Mouse (Mus musculus) intestine, embryonic 15.5 days (tissue): Measurements from ENCODE around the gene Tanc2. TPM values are rescaled to one million over a fixed set of nuclear protein-coding genes. Genes with fewer than 3 reads are reported as not detected.

Source experiments
- ATAC-seq: fragments of 200-750 bp; cut with Nextera tagmentation; 2 replicates; pipeline ENCODE4 v1.8.0; 2017; ENCODE audit warnings: moderate TSS enrichment, moderate library complexity
- H3K27ac ChIP-seq: fragments of 300-500 bp; sonication (generic); 2 replicates; pipeline ENCODE4 v1.5.1; 2015; ENCODE audit warnings: mild to moderate bottlenecking, inconsistent platforms
- H3K27me3 ChIP-seq: fragments of 300-500 bp; sonication (generic); replicated peaks from 2 replicates; pipeline ENCODE4 v1.6.1; 2015; ENCODE audit warnings: inconsistent platforms
- H3K36me3 ChIP-seq: fragments of 300-500 bp; sonication (generic); 2 replicates; pipeline ENCODE4 v1.6.1; 2015; ENCODE audit warnings: inconsistent platforms
- H3K4me1 ChIP-seq: fragments of 300-500 bp; sonication (generic); replicated peaks from 2 replicates; pipeline ENCODE4 v1.6.1; 2015; ENCODE audit warnings: inconsistent platforms
- H3K4me2 ChIP-seq: fragments of 300-500 bp; sonication (generic); replicated peaks from 2 replicates; pipeline ENCODE4 v1.6.1; 2015; ENCODE audit warnings: mild to moderate bottlenecking, inconsistent platforms
- H3K4me3 ChIP-seq: fragments of 300-500 bp; sonication (generic); replicated peaks from 2 replicates; pipeline ENCODE4 v1.5.1; 2015; ENCODE audit warnings: inconsistent platforms
- H3K9ac ChIP-seq: fragments of 300-500 bp; sonication (generic); 2 replicates; pipeline ENCODE4 v1.6.1; 2015; ENCODE audit warnings: inconsistent platforms
- H3K9me3 ChIP-seq: fragments of 300-500 bp; sonication (generic); 2 replicates; pipeline ENCODE4 v1.6.1; 2016; ENCODE audit warnings: inconsistent platforms
- WGBS: fragments of 180-500 bp; shearing (Covaris S2); methylation state at CpG from one replicate; pipeline ENCODE4 v1.1.7; 2015; 5-methylcytosine and 5-hydroxymethylcytosine counted together
- polyA plus RNA-seq: library from polyadenylated mRNA; unstranded; fragments of >200 nt; fragmentation: Nextera tagmentation; extraction: Ambion mirVana; gene quantifications from 2 replicates; pipeline ENCODE4 v1.2.1, GENCODE M21; 2015

Tanc2 gene
- polyA plus RNA-seq, 1 experiment from 2014 or later: 8.2 TPM

- no peaks in the 10 kb centered on the region for H3K9me3 ChIP-seq
- H3K4me2 ChIP-seq: no peak overlapping the region
- no peaks in the 10 kb centered on the region for H3K4me1 ChIP-seq
- 73% methylated on average over 3 of the region's 3 CpGs for WGBS
- no peak overlapping the region for H3K27ac ChIP-seq
- H3K36me3 ChIP-seq: peaks cover 14% of the 10 kb centered on the region
- no peak for ATAC-seq
- H3K4me3 ChIP-seq: no peak overlapping the region
- no peak overlapping the region for H3K9ac ChIP-seq
- H3K27me3 ChIP-seq: no peaks in the 10 kb centered on the region
These were observed 330.5 kb downstream of the Tanc2 start for GRCm38 (mm10) chr11:105920098-105920785.

GRCm38 (mm10) chr11:105920836-105921235, 331.1 kb downstream of the Tanc2 start:
- Histone ChIP-seq H3K36me3 (peaks cover 18% of the 10 kb centered on the region), H3K4me2 (no peak overlapping the region), H3K4me3 (no peak overlapping the region), H3K27me3 (no peaks in the 10 kb centered on the region), H3K9me3 (no peaks in the 10 kb centered on the region), H3K4me1 (no peaks in the 10 kb centered on the region), H3K9ac (no peak overlapping the region), H3K27ac (no peak overlapping the region)
- ATAC-seq: no peak
- WGBS: 92% methylated on average over 2 of the region's 2 CpGs

GRCm38 (mm10) chr11:105921275-105921674, 331.5 kb downstream of the Tanc2 start:
- H3K9me3 ChIP-seq: no peaks in the 10 kb centered on the region
- H3K4me1 ChIP-seq: no peaks in the 10 kb centered on the region
- 89% methylated on average over 5 of the region's 5 CpGs for WGBS
- no peak overlapping the region for H3K27ac ChIP-seq
- H3K4me3 ChIP-seq: no peak overlapping the region
- H3K36me3 ChIP-seq: peaks cover 18% of the 10 kb centered on the region
- no peak overlapping the region for H3K9ac ChIP-seq
- H3K4me2 ChIP-seq: no peak overlapping the region
- no peak for ATAC-seq
- H3K27me3 ChIP-seq: no peaks in the 10 kb centered on the region

DNA sequence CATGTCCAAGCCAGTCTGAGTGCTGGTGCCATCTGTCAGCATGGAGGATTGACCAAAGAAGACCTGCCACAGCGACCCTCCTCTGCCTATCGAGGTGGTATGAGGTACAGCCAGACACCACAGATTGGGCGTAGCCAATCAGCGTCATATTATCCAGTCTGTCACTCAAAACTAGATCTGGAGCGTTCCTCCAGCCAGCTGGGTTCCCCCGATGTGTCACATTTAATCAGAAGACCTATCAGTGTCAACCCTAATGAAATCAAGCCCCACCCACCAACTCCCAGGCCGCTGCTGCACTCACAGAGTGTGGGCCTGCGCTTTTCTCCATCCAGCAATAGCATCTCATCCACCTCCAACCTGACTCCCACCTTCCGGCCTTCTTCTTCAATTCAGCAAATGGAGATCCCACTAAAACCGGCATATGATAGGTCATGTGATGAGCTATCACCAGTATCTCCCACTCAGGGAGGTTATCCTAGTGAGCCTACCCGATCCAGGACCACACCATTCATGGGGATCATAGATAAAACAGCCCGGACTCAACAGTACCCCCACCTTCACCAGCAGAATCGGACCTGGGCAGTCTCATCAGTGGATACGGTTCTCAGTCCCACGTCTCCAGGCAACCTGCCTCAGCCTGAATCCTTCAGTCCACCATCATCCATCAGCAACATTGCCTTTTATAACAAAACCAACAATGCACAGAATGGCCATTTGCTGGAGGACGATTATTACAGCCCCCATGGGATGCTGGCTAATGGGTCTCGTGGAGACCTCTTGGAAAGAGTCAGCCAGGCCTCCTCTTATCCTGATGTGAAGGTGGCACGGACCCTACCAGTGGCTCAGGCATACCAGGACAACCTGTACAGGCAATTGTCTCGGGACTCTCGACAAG, 333.2 kb downstream of the Tanc2 start:
- Histone ChIP-seq H3K27me3 (no peaks in the 10 kb centered on the region), H3K4me1 (0 out of 2 replicates have a peak, but pooled peaks cover 2% of the 10 kb centered on the region), H3K4me2 (no peak overlapping the region), H3K4me3 (no peak overlapping the region), H3K27ac (no peak overlapping the region), H3K9ac (no peak overlapping the region), H3K9me3 (no peaks in the 10 kb centered on the region), H3K36me3 (peaks cover 18% of the 10 kb centered on the region)
- ATAC-seq: no peak; the same call in 1 of the 2 replicates
- 90% methylated on average over 20 of the region's 20 CpGs for WGBS

- Histone ChIP-seq H3K4me2 (no peak overlapping the region), H3K9ac (no peak overlapping the region), H3K27me3 (no peaks in the 10 kb centered on the region), H3K9me3 (no peaks in the 10 kb centered on the region), H3K4me1 (0 out of 2 replicates have a peak, but pooled peaks cover 2% of the 10 kb centered on the region), H3K27ac (no peak overlapping the region), H3K36me3 (peaks cover 12% of the 10 kb centered on the region), H3K4me3 (no peak overlapping the region)
- ATAC-seq: peak; percentile 75
- WGBS: 61% methylated on average over 14 of the region's 14 CpGs
These were observed 337.6 kb downstream of the Tanc2 start for GRCm38 (mm10) chr11:105927065-105928030.

DNA sequence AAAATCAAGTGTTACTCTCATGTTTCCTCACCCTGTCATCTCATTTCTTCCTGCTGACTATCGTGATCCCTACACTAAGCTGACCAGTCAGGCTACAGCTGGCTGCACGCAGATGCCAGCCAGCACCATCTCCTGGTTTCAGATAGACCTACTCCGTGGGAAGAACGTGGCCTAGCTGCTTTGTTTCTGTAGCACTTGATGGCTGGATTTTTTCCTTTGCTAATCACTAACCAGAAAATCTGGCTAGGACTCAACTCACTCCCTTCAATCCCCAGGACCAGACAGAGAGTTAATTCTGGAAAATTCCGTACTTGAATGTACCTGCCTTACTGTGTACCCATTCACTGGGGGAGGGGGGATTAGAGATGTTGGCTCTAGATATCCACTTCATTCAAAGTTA, 338.4 kb downstream of the Tanc2 start:
- Histone ChIP-seq H3K27ac (no peak overlapping the region), H3K4me1 (0 out of 2 replicates have a peak, but pooled peaks cover 2% of the 10 kb centered on the region), H3K27me3 (no peaks in the 10 kb centered on the region), H3K9me3 (no peaks in the 10 kb centered on the region), H3K36me3 (0 out of 2 replicates have a peak, but pooled peaks cover 4% of the 10 kb centered on the region), H3K9ac (no peak overlapping the region), H3K4me2 (no peak overlapping the region), H3K4me3 (no peak overlapping the region)
- ATAC-seq: no peak
- 80% methylated on average over 5 of the region's 5 CpGs for WGBS

DNA sequence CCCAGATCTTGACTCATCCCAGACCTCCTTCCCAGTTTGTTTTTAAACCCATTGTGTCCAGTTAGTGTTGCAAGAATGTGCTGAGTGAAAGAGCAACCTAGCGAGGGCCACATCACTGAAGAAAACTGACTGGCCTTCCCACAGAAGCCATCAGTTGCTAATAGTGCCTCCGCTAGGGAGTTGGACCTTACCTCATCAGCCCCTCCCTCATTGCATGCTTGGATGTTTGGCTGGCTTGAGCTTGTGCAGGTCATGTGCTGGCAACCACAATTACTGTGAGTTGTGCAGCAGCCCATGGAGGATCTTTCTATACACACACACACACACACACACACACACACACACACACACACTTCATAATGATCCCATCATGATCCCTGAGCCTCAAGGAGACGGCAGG, 341.6 kb downstream of the Tanc2 start:
- Histone ChIP-seq H3K4me3 (no peak overlapping the region), H3K9ac (no peak overlapping the region), H3K4me2 (no peak overlapping the region), H3K27ac (no peak overlapping the region), H3K36me3 (no peaks in the 10 kb centered on the region), H3K4me1 (0 out of 2 replicates have a peak, but pooled peaks cover 2% of the 10 kb centered on the region), H3K9me3 (no peaks in the 10 kb centered on the region), H3K27me3 (no peaks in the 10 kb centered on the region)
- no peak for ATAC-seq
- WGBS: 89% methylated on average over 3 of the region's 3 CpGs

- no peak overlapping the region for H3K4me3 ChIP-seq
- H3K36me3 ChIP-seq: no peaks in the 10 kb centered on the region
- no peaks in the 10 kb centered on the region for H3K9me3 ChIP-seq
- 69% methylated on average over 8 of the region's 8 CpGs for WGBS
- no peaks in the 10 kb centered on the region for H3K4me1 ChIP-seq
- H3K27me3 ChIP-seq: no peaks in the 10 kb centered on the region
- H3K4me2 ChIP-seq: no peak overlapping the region
- ATAC-seq: no peak
- no peak overlapping the region for H3K9ac ChIP-seq
- no peak overlapping the region for H3K27ac ChIP-seq
These were observed 344.0 kb downstream of the Tanc2 start for GRCm38 (mm10) chr11:105933746-105934145.

GRCm38 (mm10) chr11:105934303-105934711, 344.5 kb downstream of the Tanc2 start:
- no peaks in the 10 kb centered on the region for H3K27me3 ChIP-seq
- H3K9me3 ChIP-seq: no peaks in the 10 kb centered on the region
- WGBS: 62% methylated on average over 5 of the region's 5 CpGs
- no peak overlapping the region for H3K9ac ChIP-seq
- no peak overlapping the region for H3K4me3 ChIP-seq
- no peak overlapping the region for H3K27ac ChIP-seq
- no peaks in the 10 kb centered on the region for H3K36me3 ChIP-seq
- H3K4me2 ChIP-seq: no peak overlapping the region
- ATAC-seq: no peak
- H3K4me1 ChIP-seq: no peaks in the 10 kb centered on the region

DNA sequence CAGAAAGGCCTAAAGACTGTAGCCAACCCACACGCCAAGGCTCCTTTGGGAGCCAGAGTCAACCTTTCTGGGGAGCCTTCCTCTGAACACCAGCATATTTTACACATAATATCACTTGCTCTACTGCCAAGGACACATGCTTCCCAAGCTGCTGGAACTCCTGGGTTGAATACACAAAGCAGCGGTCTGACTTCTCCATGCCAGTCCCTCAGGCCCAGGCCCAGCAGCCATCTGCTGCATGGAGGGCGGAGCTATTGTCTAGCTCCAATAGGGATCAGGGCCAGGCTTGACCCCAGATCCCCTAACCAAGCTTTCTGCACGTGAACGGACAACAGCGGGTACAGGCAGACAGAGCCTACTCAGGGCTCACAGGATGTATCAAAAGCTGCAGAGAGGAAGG, 345.0 kb downstream of the Tanc2 start:
- Histone ChIP-seq H3K36me3 (no peaks in the 10 kb centered on the region), H3K4me1 (no peaks in the 10 kb centered on the region), H3K27me3 (no peaks in the 10 kb centered on the region), H3K4me2 (no peak overlapping the region), H3K9me3 (no peaks in the 10 kb centered on the region), H3K4me3 (no peak overlapping the region), H3K9ac (no peak overlapping the region), H3K27ac (no peak overlapping the region)
- WGBS: 46% methylated on average over 6 of the region's 6 CpGs
- ATAC-seq: no peak

GRCm38 (mm10) chr11:105935496-105935895, 345.7 kb downstream of the Tanc2 start:
- Histone ChIP-seq H3K27ac (no peak overlapping the region), H3K36me3 (no peaks in the 10 kb centered on the region), H3K4me1 (no peaks in the 10 kb centered on the region), H3K9me3 (no peaks in the 10 kb centered on the region), H3K4me3 (no peak overlapping the region), H3K4me2 (no peak overlapping the region), H3K9ac (no peak overlapping the region), H3K27me3 (no peaks in the 10 kb centered on the region)
- no peak for ATAC-seq
- WGBS: 83% methylated on average over 8 of the region's 8 CpGs

GRCm38 (mm10) chr11:105936200-105936599, 346.4 kb downstream of the Tanc2 start:
- Histone ChIP-seq H3K9ac (no peak overlapping the region), H3K27ac (no peak overlapping the region), H3K4me1 (no peaks in the 10 kb centered on the region), H3K27me3 (no peaks in the 10 kb centered on the region), H3K4me2 (no peak overlapping the region), H3K9me3 (no peaks in the 10 kb centered on the region), H3K4me3 (no peak overlapping the region), H3K36me3 (no peaks in the 10 kb centered on the region)
- no peak for ATAC-seq
- 80% methylated on average over 6 of the region's 6 CpGs for WGBS
